Mouse (Mus musculus): Measurements from ENCODE around the gene Tenm4. TPM values are rescaled to one million over a fixed set of nuclear protein-coding genes. Genes with fewer than 3 reads are reported as not detected.

The Tenm4 gene
- polyA plus RNA-seq, 1 experiment from 2014 or later, result 9.2 TPM

DNA sequence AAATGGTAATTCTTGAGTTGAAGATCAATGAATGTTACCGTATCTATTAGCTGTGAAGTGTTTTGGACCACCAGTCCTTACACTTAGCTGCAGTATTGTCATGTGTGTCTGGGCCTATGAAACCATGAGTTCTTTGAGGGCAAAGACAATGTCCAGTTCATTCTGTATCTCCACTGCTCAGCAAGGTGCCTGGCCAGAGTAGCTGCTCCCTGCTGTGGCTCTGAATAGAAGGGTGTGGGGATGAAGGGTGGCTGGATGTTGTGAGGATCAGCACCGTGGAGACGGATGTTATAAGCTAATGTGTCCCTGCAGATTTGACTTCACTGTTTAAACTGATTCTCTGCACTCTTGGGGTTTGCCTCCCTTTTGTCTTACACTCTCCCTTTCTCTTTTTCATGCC, 734.4 kb downstream of the Tenm4 start:
- 88% methylated on average over 3 of the region's 3 CpGs for WGBS
- H3K9me3 ChIP-seq (ENCODE audit: control insufficient read depth, low read length), result no peaks in the 10 kb centered on the region
- H3K27ac ChIP-seq (replicated peaks in 1 of 2; ENCODE audit: control insufficient read depth in 1 of 2, insufficient read depth in 1 of 2, low read depth in 2 of 2, low read length in 2 of 2), result no peak overlapping the region
- H3K4me1 ChIP-seq (ENCODE audit: control insufficient read depth in 2 of 2, insufficient read depth in 2 of 2, low read length in 2 of 2), result no peaks in the 10 kb centered on the region; a peak in 1 of 4 replicates
- H3K4me3 ChIP-seq (ENCODE audit: control insufficient read depth in 1 of 2, insufficient read depth in 1 of 2, low read depth in 1 of 2, low read length in 2 of 2), result no peak overlapping the region
- H3K27me3 ChIP-seq (ENCODE audit: control insufficient read depth, insufficient read depth, low read length), result no peaks in the 10 kb centered on the region
- no peak overlapping the region for H3K4me2 ChIP-seq (ENCODE audit: low read length)
- no peak for ATAC-seq (ENCODE audit: insufficient number of reproducible peaks, insufficient read depth, low FRiP score, low read depth)
- no peak overlapping the region for H3K9ac ChIP-seq (ENCODE audit: low read length)
- H3K36me3 ChIP-seq (ENCODE audit: control insufficient read depth, insufficient read depth, low read length), result no peaks in the 10 kb centered on the region

GRCm38 (mm10) chr7:96906216-96906615, 735.2 kb downstream of the Tenm4 start:
- Histone ChIP-seq H3K4me1 (ENCODE audit: control insufficient read depth in 2 of 2, insufficient read depth in 2 of 2, low read length in 2 of 2) (no peaks in the 10 kb centered on the region; a peak in 1 of 4 replicates), H3K4me3 (ENCODE audit: control insufficient read depth in 1 of 2, insufficient read depth in 1 of 2, low read depth in 1 of 2, low read length in 2 of 2) (no peak overlapping the region), H3K9ac (ENCODE audit: low read length) (no peak overlapping the region), H3K36me3 (ENCODE audit: control insufficient read depth, insufficient read depth, low read length) (no peaks in the 10 kb centered on the region), H3K4me2 (ENCODE audit: low read length) (no peak overlapping the region), H3K9me3 (ENCODE audit: control insufficient read depth, low read length) (no peaks in the 10 kb centered on the region), H3K27me3 (ENCODE audit: control insufficient read depth, insufficient read depth, low read length) (no peaks in the 10 kb centered on the region), H3K27ac (replicated peaks in 1 of 2; ENCODE audit: control insufficient read depth in 1 of 2, insufficient read depth in 1 of 2, low read depth in 2 of 2, low read length in 2 of 2) (no peak overlapping the region)
- ATAC-seq (ENCODE audit: insufficient number of reproducible peaks, insufficient read depth, low FRiP score, low read depth), result no peak
- 90% methylated on average over 20 of the region's 20 CpGs for WGBS

DNA sequence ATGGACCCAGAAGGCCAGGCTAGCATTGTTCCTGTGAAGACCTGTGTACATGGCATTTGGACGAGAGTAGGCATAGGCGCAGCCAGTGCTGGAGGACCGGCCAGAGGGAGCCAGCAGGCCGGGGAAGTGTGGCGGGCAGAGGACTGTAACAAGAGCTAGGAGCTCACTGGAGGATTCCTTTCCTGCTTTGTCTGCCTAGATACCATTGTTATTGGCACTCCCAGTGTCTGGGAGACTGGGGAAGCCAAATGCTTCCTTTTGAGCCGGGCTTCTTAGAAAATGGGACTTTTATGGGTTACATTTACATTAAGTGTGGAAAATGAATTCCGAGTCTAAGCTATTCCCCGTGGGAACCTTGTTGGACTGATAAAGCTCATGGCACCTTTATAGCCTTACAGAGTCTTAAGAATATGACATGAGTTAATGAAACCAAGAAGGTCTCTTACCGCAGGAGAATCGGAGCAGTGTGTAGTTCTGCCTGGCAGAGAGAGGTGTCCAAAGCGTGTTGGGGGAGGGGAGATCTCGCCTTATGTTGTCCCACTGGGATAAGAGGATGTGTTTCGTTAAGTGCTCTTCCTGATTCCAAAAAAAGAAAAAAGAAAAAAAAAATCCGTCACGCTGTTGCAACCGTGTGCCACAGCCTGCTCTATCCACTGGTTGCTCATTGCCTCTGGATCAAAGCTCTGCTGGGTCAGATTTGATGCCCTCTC, 737.1 kb downstream of the Tenm4 start:
- H3K27me3 ChIP-seq (ENCODE audit: control insufficient read depth, insufficient read depth, low read length), result peaks cover 10% of the 10 kb centered on the region
- ATAC-seq (ENCODE audit: insufficient number of reproducible peaks, insufficient read depth, low FRiP score, low read depth), result no peak
- no peak overlapping the region for H3K27ac ChIP-seq (replicated peaks in 1 of 2; ENCODE audit: control insufficient read depth in 1 of 2, insufficient read depth in 1 of 2, low read depth in 2 of 2, low read length in 2 of 2)
- H3K9ac ChIP-seq (ENCODE audit: low read length), result no peak overlapping the region
- no peaks in the 10 kb centered on the region for H3K9me3 ChIP-seq (ENCODE audit: control insufficient read depth, low read length)
- H3K4me1 ChIP-seq (ENCODE audit: control insufficient read depth in 2 of 2, insufficient read depth in 2 of 2, low read length in 2 of 2), result no peaks in the 10 kb centered on the region; a peak in 1 of 4 replicates
- no peak overlapping the region for H3K4me2 ChIP-seq (ENCODE audit: low read length)
- 63% methylated on average over 16 of the region's 16 CpGs for WGBS
- no peaks in the 10 kb centered on the region for H3K36me3 ChIP-seq (ENCODE audit: control insufficient read depth, insufficient read depth, low read length)
- no peak overlapping the region for H3K4me3 ChIP-seq (ENCODE audit: control insufficient read depth in 1 of 2, insufficient read depth in 1 of 2, low read depth in 1 of 2, low read length in 2 of 2)

- 81% methylated on average over 5 of the region's 5 CpGs for WGBS
- no peaks in the 10 kb centered on the region for H3K9me3 ChIP-seq (ENCODE audit: control insufficient read depth, low read length)
- no peak overlapping the region for H3K4me3 ChIP-seq (ENCODE audit: control insufficient read depth in 1 of 2, insufficient read depth in 1 of 2, low read depth in 1 of 2, low read length in 2 of 2)
- no peak for ATAC-seq (ENCODE audit: insufficient number of reproducible peaks, insufficient read depth, low FRiP score, low read depth)
- no peak overlapping the region for H3K27ac ChIP-seq (replicated peaks in 1 of 2; ENCODE audit: control insufficient read depth in 1 of 2, insufficient read depth in 1 of 2, low read depth in 2 of 2, low read length in 2 of 2)
- no peak overlapping the region for H3K4me2 ChIP-seq (ENCODE audit: low read length)
- H3K27me3 ChIP-seq (ENCODE audit: control insufficient read depth, insufficient read depth, low read length), result peaks cover 16% of the 10 kb centered on the region
- H3K4me1 ChIP-seq (ENCODE audit: control insufficient read depth in 2 of 2, insufficient read depth in 2 of 2, low read length in 2 of 2), result no peaks in the 10 kb centered on the region; a peak in 1 of 4 replicates
- no peak overlapping the region for H3K9ac ChIP-seq (ENCODE audit: low read length)
- H3K36me3 ChIP-seq (ENCODE audit: control insufficient read depth, insufficient read depth, low read length), result no peaks in the 10 kb centered on the region
Observed at GRCm38 (mm10) chr7:96909856-96910255, 738.8 kb downstream of the Tenm4 start.

GRCm38 (mm10) chr7:96910310-96910960, 739.4 kb downstream of the Tenm4 start:
- Histone ChIP-seq H3K9ac (ENCODE audit: low read length) (no peak overlapping the region), H3K36me3 (ENCODE audit: control insufficient read depth, insufficient read depth, low read length) (no peaks in the 10 kb centered on the region), H3K4me3 (ENCODE audit: control insufficient read depth in 1 of 2, insufficient read depth in 1 of 2, low read depth in 1 of 2, low read length in 2 of 2) (no peak overlapping the region), H3K27ac (replicated peaks in 1 of 2; ENCODE audit: control insufficient read depth in 1 of 2, insufficient read depth in 1 of 2, low read depth in 2 of 2, low read length in 2 of 2) (no peak overlapping the region), H3K9me3 (ENCODE audit: control insufficient read depth, low read length) (no peaks in the 10 kb centered on the region), H3K27me3 (ENCODE audit: control insufficient read depth, insufficient read depth, low read length) (peaks cover 20% of the 10 kb centered on the region), H3K4me1 (ENCODE audit: control insufficient read depth in 2 of 2, insufficient read depth in 2 of 2, low read length in 2 of 2) (no peaks in the 10 kb centered on the region; a peak in 1 of 4 replicates), H3K4me2 (ENCODE audit: low read length) (no peak overlapping the region)
- ATAC-seq (ENCODE audit: insufficient number of reproducible peaks, insufficient read depth, low FRiP score, low read depth), result no peak
- WGBS, result 75% methylated on average over 12 of the region's 12 CpGs

DNA sequence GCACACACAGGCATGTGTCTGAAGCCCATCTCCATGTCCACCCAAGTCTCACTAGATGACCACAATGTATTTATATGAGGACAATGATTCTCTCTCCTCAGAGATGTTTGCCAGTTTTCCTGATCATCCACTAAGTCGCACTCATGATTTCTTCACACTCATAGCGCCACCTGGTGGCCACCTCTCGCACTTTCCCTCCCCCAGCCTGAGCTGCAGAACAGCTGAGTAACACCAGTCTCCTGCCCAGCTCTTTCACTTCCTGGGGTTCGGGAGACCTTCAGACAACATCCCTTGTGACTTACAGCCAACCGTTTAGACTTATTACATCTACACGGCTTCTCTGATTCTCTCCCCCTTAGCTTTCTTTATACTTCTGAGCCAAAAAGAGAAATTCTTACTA, 743.0 kb downstream of the Tenm4 start:
- ATAC-seq (ENCODE audit: insufficient number of reproducible peaks, insufficient read depth, low FRiP score, low read depth), result no peak
- no peaks in the 10 kb centered on the region for H3K36me3 ChIP-seq (ENCODE audit: control insufficient read depth, insufficient read depth, low read length)
- H3K4me2 ChIP-seq (ENCODE audit: low read length), result no peak overlapping the region
- H3K4me1 ChIP-seq (ENCODE audit: control insufficient read depth in 2 of 2, insufficient read depth in 2 of 2, low read length in 2 of 2), result no peaks in the 10 kb centered on the region
- 4% methylated on average over 6 of the region's 6 CpGs for WGBS
- no peak overlapping the region for H3K27ac ChIP-seq (replicated peaks in 1 of 2; ENCODE audit: control insufficient read depth in 1 of 2, insufficient read depth in 1 of 2, low read depth in 2 of 2, low read length in 2 of 2)
- no peak overlapping the region for H3K9ac ChIP-seq (ENCODE audit: low read length)
- peaks cover 20% of the 10 kb centered on the region for H3K27me3 ChIP-seq (ENCODE audit: control insufficient read depth, insufficient read depth, low read length)
- H3K4me3 ChIP-seq (ENCODE audit: control insufficient read depth in 1 of 2, insufficient read depth in 1 of 2, low read depth in 1 of 2, low read length in 2 of 2), result no peak overlapping the region
- H3K9me3 ChIP-seq (ENCODE audit: control insufficient read depth, low read length), result no peaks in the 10 kb centered on the region

GRCm38 (mm10) chr7:96915452-96916105, 744.5 kb downstream of the Tenm4 start:
- H3K4me1 ChIP-seq (ENCODE audit: control insufficient read depth in 2 of 2, insufficient read depth in 2 of 2, low read length in 2 of 2), result no peaks in the 10 kb centered on the region
- no peak overlapping the region for H3K9ac ChIP-seq (ENCODE audit: low read length)
- peaks cover 24% of the 10 kb centered on the region for H3K27me3 ChIP-seq (ENCODE audit: control insufficient read depth, insufficient read depth, low read length)
- no peak overlapping the region for H3K4me2 ChIP-seq (ENCODE audit: low read length)
- H3K27ac ChIP-seq (replicated peaks in 1 of 2; ENCODE audit: control insufficient read depth in 1 of 2, insufficient read depth in 1 of 2, low read depth in 2 of 2, low read length in 2 of 2), result no peak overlapping the region
- H3K9me3 ChIP-seq (ENCODE audit: control insufficient read depth, low read length), result no peaks in the 10 kb centered on the region
- H3K4me3 ChIP-seq (ENCODE audit: control insufficient read depth in 1 of 2, insufficient read depth in 1 of 2, low read depth in 1 of 2, low read length in 2 of 2), result no peak overlapping the region
- WGBS, result 0% methylated on average over 2 of the region's 2 CpGs
- no peaks in the 10 kb centered on the region for H3K36me3 ChIP-seq (ENCODE audit: control insufficient read depth, insufficient read depth, low read length)
- ATAC-seq (ENCODE audit: insufficient number of reproducible peaks, insufficient read depth, low FRiP score, low read depth), result no peak
